Mouse (Mus musculus) right cerebral cortex, postnatal 4 days (tissue): ENCODE measurements around the gene Tbc1d8b.
"Not testable (repeated sequence)": the region's sequence is repeated elsewhere in the genome, so short reads cannot be mapped to it uniquely, and the experiment has no call there.

Experiments
- DNase-seq: peaks from one replicate; pipeline ENCODE4 v3.0.0-alpha.2; 2022

Gene Tbc1d8b

GRCm38 (mm10) chrX:139684775-139685695 lies at the start of gene Tbc1d8b:
TSS of gene Tbc1d8b (plus strand) at chrX:139684996.
- peak; percentile 61 for DNase-seq

GRCm38 (mm10) chrX:139639744-139640143 lies 45.1 kb upstream of the Tbc1d8b start:
- no peak for DNase-seq

- no peak for DNase-seq
Observed at GRCm38 (mm10) chrX:139640418-139640817, 44.4 kb upstream of the Tbc1d8b start.

- DNase-seq = no peak
Observed at GRCm38 (mm10) chrX:139652226-139652625, 32.6 kb upstream of the Tbc1d8b start.

- DNase-seq = no peak
Observed at GRCm38 (mm10) chrX:139653292-139653691, 31.5 kb upstream of the Tbc1d8b start.

- no peak for DNase-seq
Observed at GRCm38 (mm10) chrX:139654350-139655063, 30.3 kb upstream of the Tbc1d8b start.

GRCm38 (mm10) chrX:139662111-139662510 lies 22.7 kb upstream of the Tbc1d8b start:
- DNase-seq = no peak

- DNase-seq = no peak
Observed at GRCm38 (mm10) chrX:139665829-139666228, 19.0 kb upstream of the Tbc1d8b start.

- DNase-seq = no peak
Observed at GRCm38 (mm10) chrX:139684410-139684774, 404 bp upstream of the Tbc1d8b start.

GRCm38 (mm10) chrX:139714381-139714780 lies 29.6 kb downstream of the Tbc1d8b start, which contains the start of gene Gm15013:
TSS of gene Gm15013 (minus strand) at chrX:139714481.
- no peak for DNase-seq

GRCm38 (mm10) chrX:139722350-139722749 lies 37.6 kb downstream of the Tbc1d8b start:
- no peak for DNase-seq

- no peak for DNase-seq
Observed at GRCm38 (mm10) chrX:139730541-139730940, 45.7 kb downstream of the Tbc1d8b start.

- no peak for DNase-seq
Observed at GRCm38 (mm10) chrX:139737066-139737465, 52.3 kb downstream of the Tbc1d8b start.

- peak; percentile 70 for DNase-seq
Observed at GRCm38 (mm10) chrX:139751855-139752254, 67.1 kb downstream of the Tbc1d8b start.

- not testable (repeated sequence) for DNase-seq
Observed at GRCm38 (mm10) chrX:139758634-139759033, 73.8 kb downstream of the Tbc1d8b start.

- peak; percentile 52 for DNase-seq
Observed at GRCm38 (mm10) chrX:139762546-139762945, 77.8 kb downstream of the Tbc1d8b start.

- no peak for DNase-seq
Observed at GRCm38 (mm10) chrX:139769975-139770637, 85.3 kb downstream of the Tbc1d8b start.

GRCm38 (mm10) chrX:139774309-139775083 lies 89.7 kb downstream of the Tbc1d8b start:
- peak; percentile 66 for DNase-seq

GRCm38 (mm10) chrX:139775084-139775612 lies 90.4 kb downstream of the Tbc1d8b start:
- DNase-seq = no peak

- DNase-seq = no peak
Observed at GRCm38 (mm10) chrX:139777357-139777756, 92.6 kb downstream of the Tbc1d8b start.

GRCm38 (mm10) chrX:139778886-139779285 lies 94.1 kb downstream of the Tbc1d8b start:
- no peak for DNase-seq

GRCm38 (mm10) chrX:139779401-139779800 lies 94.6 kb downstream of the Tbc1d8b start:
- DNase-seq = no peak
